Mouse (Mus musculus) neural tube, embryonic 14.5 days (tissue): ENCODE results near the gene Pam. TPM values are rescaled to one million over a fixed set of nuclear protein-coding genes. Genes with fewer than 3 reads are reported as not detected.
"Not testable (repeated sequence)": the region's sequence is repeated elsewhere in the genome, so short reads cannot be mapped to it uniquely, and the experiment has no call there.

Experiments used
- ATAC-seq: fragments of 200-750 bp; cut with Nextera tagmentation; 2 replicates; pipeline ENCODE4 v1.8.0; 2017; ENCODE audit warnings: low read depth, mild to moderate bottlenecking, moderate TSS enrichment, moderate library complexity
- H3K27ac ChIP-seq: fragments of 300-500 bp; sonication (generic); 2 replicates; pipeline ENCODE4 v1.5.1; 2014; ENCODE audit warnings: low read depth, mild to moderate bottlenecking, control low read depth, low read length, moderate library complexity, mixed read lengths
- H3K27me3 ChIP-seq: fragments of 300-500 bp; sonication (generic); 2 replicates; pipeline ENCODE4 v1.6.1; 2014; ENCODE audit warnings: low read length; ENCODE audit not compliant: control insufficient read depth, insufficient read depth
- H3K36me3 ChIP-seq: fragments of 300-500 bp; sonication (generic); 2 replicates; pipeline ENCODE4 v1.6.1; 2014; ENCODE audit warnings: low read length, mixed read lengths; ENCODE audit not compliant: control insufficient read depth, insufficient read depth
- H3K4me1 ChIP-seq: fragments of 300-500 bp; sonication (generic); 2 replicates; pipeline ENCODE4 v1.6.1; 2014; ENCODE audit warnings: low read length; ENCODE audit not compliant: control insufficient read depth, insufficient read depth
- H3K4me2 ChIP-seq: fragments of 300-500 bp; sonication (generic); 2 replicates; pipeline ENCODE4 v1.6.1; 2014; ENCODE audit warnings: mild to moderate bottlenecking, low read depth, low read length, control low read depth
- H3K4me3 ChIP-seq: fragments of 300-500 bp; sonication (generic); 2 replicates; pipeline ENCODE4 v1.5.1; 2014; ENCODE audit warnings: low read depth, low read length, control low read depth, mixed read lengths
- H3K9ac ChIP-seq: fragments of 300-500 bp; sonication (generic); replicated peaks from 2 replicates; pipeline ENCODE4 v1.6.1; 2014; ENCODE audit warnings: low read depth, mild to moderate bottlenecking, control low read depth, low read length, mixed read lengths
- H3K9me3 ChIP-seq: fragments of 300-500 bp; sonication (generic); 2 replicates; pipeline ENCODE4 v1.6.1; 2016; ENCODE audit warnings: low read length; ENCODE audit not compliant: control insufficient read depth
- WGBS: fragments of 180-500 bp; shearing (Covaris S2); extraction: QIAGEN DNeasy Blood & Tissue Kit; methylation state at CpG from one replicate; pipeline ENCODE4 v1.1.7; 2014; 5-methylcytosine and 5-hydroxymethylcytosine counted together
- polyA plus RNA-seq: library from polyadenylated mRNA; unstranded; fragments of >200 nt; fragmentation: Nextera tagmentation; extraction: Ambion mirVana; gene quantifications from 2 replicates; pipeline ENCODE4 v1.2.1, GENCODE M21; 2014

The Pam gene
- polyA plus RNA-seq, 1 experiment from 2014 or later = 51.5 TPM

DNA sequence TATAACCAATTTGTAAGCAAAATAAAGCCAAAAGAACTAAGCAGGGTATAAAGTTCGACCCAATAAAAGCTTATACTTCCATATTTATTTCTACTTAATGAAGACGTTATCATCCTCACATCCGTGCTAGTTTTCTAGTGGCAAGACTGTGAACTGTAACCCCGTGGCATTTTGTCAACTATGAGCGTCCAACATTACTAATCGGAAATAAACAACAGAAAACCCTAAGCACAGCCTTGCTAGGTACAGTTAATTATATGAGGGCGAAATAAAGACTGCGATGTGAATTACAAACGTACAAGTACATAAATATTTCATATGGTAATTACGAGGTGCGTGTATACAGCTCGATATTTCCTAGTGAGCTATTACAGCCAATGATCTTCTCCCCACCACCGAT is 119.4 kb downstream of the Pam start:
- no peaks in the 10 kb centered on the region for H3K9me3 ChIP-seq
- no peaks in the 10 kb centered on the region for H3K27me3 ChIP-seq
- peaks cover 11% of the 10 kb centered on the region; the same call in 1 of the 2 replicates for H3K4me1 ChIP-seq
- no peaks in the 10 kb centered on the region for H3K36me3 ChIP-seq
- 40% methylated on average over 13 of the region's 13 CpGs for WGBS
- H3K4me2 ChIP-seq = peak overlapping the region; percentile 82
- no peak; the same call in 1 of the 2 replicates for ATAC-seq
- H3K27ac ChIP-seq = peak overlapping the region; percentile 34; the same call in 1 of the 2 replicates
- peak overlapping the region; percentile 86; the same call in 1 of the 2 replicates for H3K9ac ChIP-seq
- peak overlapping the region; percentile 72 for H3K4me3 ChIP-seq

DNA sequence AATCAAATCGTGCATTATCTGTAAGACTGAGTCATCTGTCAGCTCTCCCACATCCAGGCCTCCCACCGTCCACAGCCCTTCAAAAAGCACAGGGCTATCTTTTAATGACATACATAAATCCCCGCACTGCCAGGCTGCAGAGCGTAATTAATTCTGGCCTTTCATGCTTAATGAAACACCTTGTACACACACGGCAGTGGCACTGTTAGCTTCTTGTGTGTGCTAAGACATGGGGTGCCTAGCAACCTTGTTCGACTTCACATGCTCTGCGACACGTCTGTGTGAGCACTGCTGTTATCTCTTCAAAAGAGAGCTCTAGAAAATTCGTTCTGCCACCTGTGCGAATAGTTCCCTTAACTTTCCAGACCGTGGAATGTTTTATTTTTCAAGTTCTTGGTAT is 120.5 kb downstream of the Pam start:
- H3K9me3 ChIP-seq = no peaks in the 10 kb centered on the region
- WGBS = 29% methylated on average over 11 of the region's 11 CpGs
- H3K4me1 ChIP-seq = peaks cover 11% of the 10 kb centered on the region; the same call in 1 of the 2 replicates
- peak overlapping the region; percentile 16; the same call in 1 of the 2 replicates for H3K4me3 ChIP-seq
- ATAC-seq = peak; percentile 61; the same call in 1 of the 2 replicates
- no peaks in the 10 kb centered on the region for H3K27me3 ChIP-seq
- H3K4me2 ChIP-seq = peak overlapping the region; percentile 43
- no peaks in the 10 kb centered on the region for H3K36me3 ChIP-seq
- H3K27ac ChIP-seq = peak overlapping the region; percentile 4; the same call in 1 of the 2 replicates
- peak overlapping the region; percentile 5; the same call in 1 of the 2 replicates for H3K9ac ChIP-seq

DNA sequence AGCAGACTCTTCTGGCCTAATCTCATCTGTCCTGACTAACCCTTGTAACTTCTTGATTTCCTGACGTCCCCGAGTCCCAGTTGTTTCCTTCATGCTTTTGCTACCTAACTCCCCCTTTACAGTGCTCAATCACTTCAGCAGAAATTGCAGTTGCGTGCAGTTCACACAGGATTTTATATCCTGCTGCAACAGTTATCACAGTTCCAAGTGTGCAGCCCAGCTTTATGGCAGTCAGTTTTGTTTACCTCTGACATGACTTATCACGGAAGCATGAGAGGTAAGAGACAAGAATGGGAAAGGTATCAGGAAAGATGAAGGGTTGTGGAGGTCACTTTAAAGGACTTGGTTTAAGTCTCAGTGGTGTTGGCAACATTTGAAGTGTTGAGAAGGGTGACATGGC is 125.7 kb downstream of the Pam start:
- ATAC-seq = no peak
- Histone ChIP-seq H3K36me3 (no peaks in the 10 kb centered on the region), H3K27ac (no peak overlapping the region), H3K9me3 (no peaks in the 10 kb centered on the region), H3K4me1 (peaks cover 2% of the 10 kb centered on the region; the same call in 1 of the 2 replicates), H3K4me2 (no peak overlapping the region), H3K9ac (no peak overlapping the region), H3K4me3 (no peak overlapping the region), H3K27me3 (no peaks in the 10 kb centered on the region)
- WGBS = 80% methylated on average over 4 of the region's 4 CpGs

DNA sequence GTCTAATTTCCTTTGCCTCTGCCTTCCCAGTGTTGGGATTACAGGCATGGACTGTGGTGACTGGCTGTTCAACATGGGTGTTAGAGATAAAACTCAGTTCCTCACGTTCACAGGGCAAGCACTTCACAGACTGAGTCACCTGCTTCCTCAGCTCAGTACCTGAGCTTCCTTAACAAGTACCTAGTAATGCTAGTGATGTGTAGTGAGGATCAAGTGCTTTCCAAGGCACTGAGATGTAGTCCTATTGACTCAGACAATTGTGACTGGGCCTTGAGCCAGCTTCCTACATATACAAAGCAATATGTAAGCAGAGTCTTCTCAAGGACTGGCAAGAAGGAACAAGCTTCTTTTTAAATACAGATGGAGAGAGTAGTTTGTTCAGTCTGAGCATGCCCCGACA is 131.7 kb downstream of the Pam start:
- no peak for ATAC-seq
- Histone ChIP-seq H3K27ac (no peak overlapping the region), H3K9me3 (no peaks in the 10 kb centered on the region), H3K27me3 (no peaks in the 10 kb centered on the region), H3K4me3 (no peak overlapping the region), H3K4me1 (no peaks in the 10 kb centered on the region), H3K4me2 (no peak overlapping the region), H3K36me3 (no peaks in the 10 kb centered on the region), H3K9ac (no peak overlapping the region)
- 88% methylated on average over 2 of the region's 2 CpGs for WGBS

DNA sequence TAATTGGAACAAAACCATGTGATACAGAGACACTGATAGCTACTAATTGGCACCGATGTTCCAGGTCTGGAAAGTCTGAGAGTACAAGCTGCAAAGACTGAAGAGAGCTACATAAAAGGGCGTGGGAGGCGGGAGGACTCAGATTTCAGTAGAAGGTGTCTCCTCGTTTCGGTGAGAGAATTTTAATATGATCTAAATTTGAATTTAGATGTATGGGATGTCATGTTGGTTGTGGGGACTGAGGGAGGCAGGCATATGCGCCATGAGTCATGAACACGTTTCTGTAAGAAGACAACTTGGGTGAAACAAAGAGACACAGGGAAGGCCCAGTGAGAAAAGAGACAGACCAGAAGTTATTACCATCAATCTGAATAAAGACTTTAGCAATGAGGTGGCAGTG is 133.3 kb downstream of the Pam start:
- H3K4me1 ChIP-seq = no peaks in the 10 kb centered on the region
- no peak overlapping the region for H3K27ac ChIP-seq

DNA sequence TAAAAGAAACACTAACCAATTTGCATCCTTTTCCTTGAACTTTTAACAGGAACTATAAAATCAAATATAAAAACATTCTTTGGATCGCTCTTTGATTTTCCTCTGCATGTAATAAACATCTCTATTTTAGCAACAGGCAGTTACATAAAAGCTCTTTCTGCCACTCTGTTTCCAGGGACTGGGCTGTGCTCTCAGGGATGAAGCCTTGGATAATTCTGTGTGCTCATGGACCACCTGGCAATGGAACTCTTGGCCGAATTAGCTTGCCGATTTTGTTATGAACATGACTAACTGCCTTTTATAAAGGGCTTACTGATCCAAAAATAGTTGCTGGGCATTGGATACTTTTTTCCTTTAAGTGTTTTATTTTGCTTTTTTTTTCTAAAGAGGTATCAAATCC is 134.8 kb downstream of the Pam start:
- Histone ChIP-seq H3K36me3 (no peaks in the 10 kb centered on the region), H3K4me2 (no peak overlapping the region), H3K9ac (no peak overlapping the region), H3K9me3 (no peaks in the 10 kb centered on the region), H3K27ac (no peak overlapping the region), H3K4me3 (no peak overlapping the region), H3K4me1 (no peaks in the 10 kb centered on the region), H3K27me3 (no peaks in the 10 kb centered on the region)
- ATAC-seq = no peak
- 79% methylated on average over 3 of the region's 3 CpGs for WGBS

More for the DNA sequence above, 133.3 kb downstream of the Pam start:
- H3K36me3 ChIP-seq = no peaks in the 10 kb centered on the region
- no peaks in the 10 kb centered on the region for H3K27me3 ChIP-seq
- no peaks in the 10 kb centered on the region for H3K9me3 ChIP-seq
- no peak for ATAC-seq
- no peak overlapping the region for H3K9ac ChIP-seq
- WGBS = 94% methylated on average over 7 of the region's 7 CpGs
- no peak overlapping the region for H3K4me3 ChIP-seq
- no peak overlapping the region for H3K4me2 ChIP-seq

DNA sequence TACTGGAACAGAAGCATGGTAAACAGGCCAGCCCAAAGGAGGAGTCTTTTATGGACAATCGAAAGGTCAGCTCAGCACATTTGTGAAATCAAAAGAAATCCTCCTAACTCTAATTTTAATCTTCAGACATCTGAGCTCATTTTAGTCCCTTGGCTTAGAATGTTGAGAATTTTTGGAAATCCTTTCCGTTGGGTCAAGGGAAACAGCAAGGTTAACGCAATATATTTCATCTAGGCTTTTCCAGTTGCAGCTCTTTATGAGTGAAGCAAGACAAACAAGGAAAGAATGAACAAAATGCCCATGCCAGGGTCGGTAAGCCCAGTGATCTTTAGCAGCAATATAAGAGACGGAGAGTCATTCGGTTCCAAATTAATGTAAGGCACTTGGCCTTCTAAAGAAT is 135.3 kb downstream of the Pam start:
- ATAC-seq = no peak
- Histone ChIP-seq H3K36me3 (no peaks in the 10 kb centered on the region), H3K4me2 (no peak overlapping the region), H3K4me3 (no peak overlapping the region), H3K27ac (no peak overlapping the region), H3K9me3 (no peaks in the 10 kb centered on the region), H3K4me1 (no peaks in the 10 kb centered on the region), H3K9ac (no peak overlapping the region), H3K27me3 (no peaks in the 10 kb centered on the region)
- WGBS = 71% methylated on average over 6 of the region's 6 CpGs

DNA sequence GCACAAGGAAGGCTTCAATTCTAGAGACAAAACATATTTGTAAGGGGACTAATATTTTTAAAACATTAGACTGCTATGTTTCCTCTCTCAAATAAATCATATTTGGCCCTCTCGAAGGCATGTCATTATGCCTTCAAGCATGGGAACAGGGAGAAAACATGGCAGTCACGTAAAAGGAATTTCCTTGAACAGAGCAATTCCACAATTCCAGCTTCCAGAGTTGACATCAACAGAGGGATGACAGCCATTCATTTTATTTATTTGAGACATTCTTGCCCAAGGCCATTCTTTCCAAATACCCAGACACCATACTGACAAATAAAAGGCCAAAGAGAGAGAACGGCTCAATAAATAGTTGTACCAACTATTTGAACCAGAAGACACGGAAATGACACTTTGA is 136.7 kb downstream of the Pam start:
- 77% methylated on average over 4 of the region's 4 CpGs for WGBS
- Histone ChIP-seq H3K4me1 (no peaks in the 10 kb centered on the region), H3K4me2 (no peak overlapping the region), H3K27ac (no peak overlapping the region), H3K9me3 (no peaks in the 10 kb centered on the region), H3K4me3 (no peak overlapping the region), H3K9ac (no peak overlapping the region), H3K36me3 (no peaks in the 10 kb centered on the region), H3K27me3 (no peaks in the 10 kb centered on the region)
- ATAC-seq = no peak

DNA sequence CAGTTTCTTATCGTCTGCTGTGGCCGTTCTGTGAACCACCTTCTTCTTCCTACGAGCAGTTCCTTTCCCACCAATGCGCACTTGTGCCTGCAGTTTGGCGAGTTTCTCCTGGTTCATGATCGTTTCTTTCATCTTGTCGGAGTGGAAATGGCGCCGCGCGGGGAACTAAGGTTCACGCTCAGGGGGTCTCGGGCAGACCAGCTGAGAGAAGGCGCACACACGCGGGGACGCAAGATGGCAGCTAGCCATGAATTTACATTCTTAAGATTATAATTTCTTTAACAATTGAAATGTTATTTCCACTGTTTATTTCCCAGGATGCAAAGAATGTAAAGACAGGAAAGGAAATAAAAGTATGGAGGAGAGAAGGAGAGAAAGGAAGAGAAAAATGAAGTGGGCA is 146.2 kb downstream of the Pam start:
- WGBS = 90% methylated on average over 17 of the region's 17 CpGs

More for the DNA sequence above, 146.2 kb downstream of the Pam start:
- not testable (repeated sequence) for H3K27ac ChIP-seq, H3K9me3 ChIP-seq, H3K4me2 ChIP-seq, H3K36me3 ChIP-seq, H3K27me3 ChIP-seq, H3K4me1 ChIP-seq, H3K9ac ChIP-seq, ATAC-seq, H3K4me3 ChIP-seq
